Mouse (Mus musculus) liver, embryonic 12.5 days (tissue): Measurements from ENCODE around the gene Map1b. TPM values are rescaled to one million over a fixed set of nuclear protein-coding genes. Genes with fewer than 3 reads are reported as not detected.

ENCODE experiments used
- ATAC-seq: fragments of 200-750 bp; cut with Nextera tagmentation; 2 replicates; pipeline ENCODE4 v1.8.0; 2017; ENCODE audit warnings: moderate number of reproducible peaks, mild to moderate bottlenecking, moderate library complexity
- H3K27ac ChIP-seq: fragments of 300-500 bp; sonication (generic); 2 replicates; pipeline ENCODE4 v1.5.1; 2016; ENCODE audit warnings: mild to moderate bottlenecking
- H3K27me3 ChIP-seq: fragments of 300-500 bp; sonication (generic); replicated peaks from 2 replicates; pipeline ENCODE4 v1.6.1; 2016; ENCODE audit warnings: mild to moderate bottlenecking, moderate library complexity
- H3K36me3 ChIP-seq: fragments of 300-500 bp; sonication (generic); 2 replicates; pipeline ENCODE4 v1.6.1; 2016; ENCODE audit warnings: mild to moderate bottlenecking, moderate library complexity
- H3K4me1 ChIP-seq: fragments of 300-500 bp; sonication (generic); 2 replicates; pipeline ENCODE4 v1.6.1; 2016
- H3K4me2 ChIP-seq: fragments of 300-500 bp; sonication (generic); 2 replicates; pipeline ENCODE4 v1.6.1; 2016; ENCODE audit warnings: mild to moderate bottlenecking, moderate library complexity
- H3K4me3 ChIP-seq: fragments of 300-500 bp; sonication (generic); 2 replicates; pipeline ENCODE4 v1.5.1; 2016; ENCODE audit warnings: mild to moderate bottlenecking, moderate library complexity
- H3K9ac ChIP-seq: fragments of 300-500 bp; sonication (generic); 2 replicates; pipeline ENCODE4 v1.6.1; 2016; ENCODE audit warnings: mild to moderate bottlenecking, moderate library complexity
- H3K9me3 ChIP-seq: fragments of 300-500 bp; sonication (generic); replicated peaks from 2 replicates; pipeline ENCODE4 v1.6.1; 2016; ENCODE audit warnings: mild to moderate bottlenecking, moderate library complexity
- WGBS: fragments of 180-500 bp; shearing (Covaris S2); methylation state at CpG from one replicate; pipeline ENCODE4 v1.1.7; 2016; ENCODE audit not compliant: insufficient replicate concordance; 5-methylcytosine and 5-hydroxymethylcytosine counted together
- polyA plus RNA-seq: library from polyadenylated mRNA; unstranded; fragments of >200 nt; fragmentation: Nextera tagmentation; extraction: Ambion mirVana; gene quantifications from 2 replicates; pipeline ENCODE4 v1.2.1, GENCODE M21; 2016

Gene Map1b
- polyA plus RNA-seq, 1 experiment from 2014 or later: 11.2 TPM

- Histone ChIP-seq H3K9ac (no peak overlapping the region), H3K4me1 (no peaks in the 10 kb centered on the region), H3K4me3 (no peak overlapping the region), H3K27ac (no peak overlapping the region), H3K4me2 (no peak overlapping the region), H3K9me3 (no peaks in the 10 kb centered on the region), H3K36me3 (no peaks in the 10 kb centered on the region), H3K27me3 (no peaks in the 10 kb centered on the region)
- WGBS: 79% methylated on average over 3 of the region's 3 CpGs
- ATAC-seq: no peak
These were observed 63.9 kb downstream of the Map1b start for GRCm38 (mm10) chr13:99452444-99452843.

- H3K36me3 ChIP-seq: no peaks in the 10 kb centered on the region
- no peak overlapping the region for H3K4me2 ChIP-seq
- no peak overlapping the region for H3K9ac ChIP-seq
- no peaks in the 10 kb centered on the region for H3K27me3 ChIP-seq
- no peak for ATAC-seq
- no peaks in the 10 kb centered on the region for H3K4me1 ChIP-seq
- H3K4me3 ChIP-seq: no peak overlapping the region
- WGBS: 65% methylated on average over 5 of the region's 5 CpGs
- no peak overlapping the region for H3K27ac ChIP-seq
- H3K9me3 ChIP-seq: no peaks in the 10 kb centered on the region
These were observed 65.1 kb downstream of the Map1b start for GRCm38 (mm10) chr13:99451276-99451675.

GRCm38 (mm10) chr13:99450766-99451165 is 65.6 kb downstream of the Map1b start:
- no peaks in the 10 kb centered on the region for H3K4me1 ChIP-seq
- no peak overlapping the region for H3K9ac ChIP-seq
- no peak overlapping the region for H3K27ac ChIP-seq
- H3K36me3 ChIP-seq: no peaks in the 10 kb centered on the region
- ATAC-seq: no peak
- WGBS: 73% methylated on average over 7 of the region's 7 CpGs
- no peak overlapping the region for H3K4me3 ChIP-seq
- no peaks in the 10 kb centered on the region for H3K27me3 ChIP-seq
- no peaks in the 10 kb centered on the region for H3K9me3 ChIP-seq
- H3K4me2 ChIP-seq: no peak overlapping the region

GRCm38 (mm10) chr13:99449547-99449946 is 66.8 kb downstream of the Map1b start:
- Histone ChIP-seq H3K4me2 (no peak overlapping the region), H3K27me3 (no peaks in the 10 kb centered on the region), H3K4me1 (no peaks in the 10 kb centered on the region), H3K4me3 (no peak overlapping the region), H3K9ac (no peak overlapping the region), H3K36me3 (no peaks in the 10 kb centered on the region), H3K27ac (no peak overlapping the region), H3K9me3 (no peaks in the 10 kb centered on the region)
- ATAC-seq: no peak
- WGBS: 58% methylated on average over 4 of the region's 4 CpGs

GRCm38 (mm10) chr13:99448278-99448677 is 68.1 kb downstream of the Map1b start:
- Histone ChIP-seq H3K9ac (no peak overlapping the region), H3K4me2 (no peak overlapping the region)
- WGBS: 66% methylated on average over 4 of the region's 4 CpGs

GRCm38 (mm10) chr13:99447403-99448199 is 68.7 kb downstream of the Map1b start:
- H3K36me3 ChIP-seq: no peaks in the 10 kb centered on the region
- H3K4me2 ChIP-seq: no peak overlapping the region
- H3K4me3 ChIP-seq: no peak overlapping the region
- H3K9ac ChIP-seq: no peak overlapping the region
- WGBS: 67% methylated on average over 11 of the region's 11 CpGs
- H3K27ac ChIP-seq: no peak overlapping the region
- H3K9me3 ChIP-seq: no peaks in the 10 kb centered on the region
- no peaks in the 10 kb centered on the region for H3K4me1 ChIP-seq
- H3K27me3 ChIP-seq: no peaks in the 10 kb centered on the region; the same call in 1 of the 2 replicates
- ATAC-seq: no peak

More at GRCm38 (mm10) chr13:99448278-99448677, 68.1 kb downstream of the Map1b start:
- Histone ChIP-seq H3K27me3 (no peaks in the 10 kb centered on the region; the same call in 1 of the 2 replicates), H3K27ac (no peak overlapping the region), H3K4me3 (no peak overlapping the region), H3K9me3 (no peaks in the 10 kb centered on the region), H3K36me3 (no peaks in the 10 kb centered on the region), H3K4me1 (no peaks in the 10 kb centered on the region)
- no peak for ATAC-seq

GRCm38 (mm10) chr13:99447002-99447401 is 69.3 kb downstream of the Map1b start:
- WGBS: 73% methylated on average over 7 of the region's 7 CpGs
- no peaks in the 10 kb centered on the region for H3K4me1 ChIP-seq
- H3K9ac ChIP-seq: no peak overlapping the region
- no peaks in the 10 kb centered on the region for H3K36me3 ChIP-seq
- H3K27ac ChIP-seq: no peak overlapping the region
- no peak overlapping the region for H3K4me2 ChIP-seq
- no peaks in the 10 kb centered on the region for H3K9me3 ChIP-seq
- no peak for ATAC-seq
- H3K4me3 ChIP-seq: no peak overlapping the region
- no peaks in the 10 kb centered on the region; the same call in 1 of the 2 replicates for H3K27me3 ChIP-seq

- H3K27ac ChIP-seq: no peak overlapping the region
- ATAC-seq: no peak
- no peak overlapping the region for H3K4me2 ChIP-seq
- WGBS: 8% methylated on average over 6 of the region's 6 CpGs
- no peak overlapping the region for H3K9ac ChIP-seq
- no peaks in the 10 kb centered on the region; the same call in 1 of the 2 replicates for H3K27me3 ChIP-seq
- H3K9me3 ChIP-seq: no peaks in the 10 kb centered on the region
- H3K36me3 ChIP-seq: no peaks in the 10 kb centered on the region
- H3K4me3 ChIP-seq: no peak overlapping the region
- H3K4me1 ChIP-seq: no peaks in the 10 kb centered on the region
These were observed 71.5 kb downstream of the Map1b start for GRCm38 (mm10) chr13:99444880-99445279.

DNA sequence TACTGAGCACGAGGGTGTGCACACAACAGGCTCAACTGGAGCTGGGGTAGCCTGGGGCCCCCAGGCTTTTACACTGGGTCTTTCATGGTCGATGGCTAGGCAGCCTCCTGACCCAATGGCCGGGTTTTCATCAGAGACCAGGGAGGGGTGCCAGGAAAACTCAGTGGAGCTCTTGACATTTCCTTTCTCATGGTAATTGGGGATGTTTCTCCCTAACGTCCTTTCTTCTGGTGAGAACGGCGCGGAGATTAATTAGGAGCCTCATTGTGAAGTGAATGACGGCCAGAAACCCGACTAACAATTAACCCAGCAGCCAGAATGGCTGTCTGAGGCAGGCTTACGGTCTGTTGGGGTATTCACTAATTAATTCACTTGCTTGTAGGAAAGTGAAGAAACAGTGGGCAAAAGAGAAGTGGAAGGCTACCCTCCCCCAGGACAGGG is 71.9 kb downstream of the Map1b start:
- Histone ChIP-seq H3K27ac (no peak overlapping the region), H3K4me2 (no peak overlapping the region), H3K27me3 (no peaks in the 10 kb centered on the region; the same call in 1 of the 2 replicates), H3K4me1 (no peaks in the 10 kb centered on the region), H3K9me3 (no peaks in the 10 kb centered on the region), H3K36me3 (no peaks in the 10 kb centered on the region), H3K4me3 (no peak overlapping the region), H3K9ac (no peak overlapping the region)
- WGBS: 25% methylated on average over 10 of the region's 10 CpGs
- no peak for ATAC-seq

DNA sequence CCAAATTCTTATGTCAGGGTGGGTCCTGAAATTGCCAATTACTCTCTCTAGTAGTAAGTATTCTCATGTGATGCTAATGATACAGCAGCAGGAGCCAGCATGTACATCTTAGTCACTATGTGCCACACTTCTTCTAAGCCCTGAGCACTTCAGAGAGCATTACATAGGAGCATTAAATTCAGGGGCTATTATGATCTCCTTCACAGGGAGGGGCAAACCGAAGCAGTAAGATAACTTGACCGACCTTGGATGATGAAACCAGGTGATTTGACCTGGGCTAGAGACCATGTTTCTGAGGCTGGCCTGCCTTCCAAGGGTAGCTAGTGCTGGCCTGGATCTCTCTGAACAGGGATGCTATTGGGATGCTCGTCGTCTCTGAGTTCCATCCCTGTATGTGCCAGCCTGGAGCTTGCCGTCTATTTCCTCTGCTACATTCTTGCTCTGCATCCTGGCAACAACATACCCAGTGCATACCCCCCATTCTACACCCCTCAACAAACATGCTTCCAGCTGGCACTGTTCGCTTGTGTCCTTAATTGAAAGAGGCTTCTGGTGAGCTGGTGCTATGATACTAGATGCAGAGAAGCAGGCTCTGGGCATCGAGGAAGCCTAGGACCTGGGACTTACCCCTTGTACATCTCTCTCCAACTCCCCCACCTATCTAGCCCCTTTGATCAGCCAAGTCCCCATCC is 72.7 kb downstream of the Map1b start:
- Histone ChIP-seq H3K4me2 (no peak overlapping the region), H3K9ac (no peak overlapping the region), H3K27ac (no peak overlapping the region), H3K4me1 (no peaks in the 10 kb centered on the region), H3K9me3 (no peaks in the 10 kb centered on the region), H3K36me3 (no peaks in the 10 kb centered on the region), H3K27me3 (no peaks in the 10 kb centered on the region; the same call in 1 of the 2 replicates), H3K4me3 (no peak overlapping the region)
- WGBS: 73% methylated on average over 7 of the region's 7 CpGs
- no peak for ATAC-seq

- no peaks in the 10 kb centered on the region; the same call in 1 of the 2 replicates for H3K27me3 ChIP-seq
- H3K36me3 ChIP-seq: no peaks in the 10 kb centered on the region
- no peak overlapping the region for H3K9ac ChIP-seq
- no peaks in the 10 kb centered on the region for H3K9me3 ChIP-seq
- WGBS: 73% methylated on average over 12 of the region's 12 CpGs
- H3K4me1 ChIP-seq: no peaks in the 10 kb centered on the region
- no peak overlapping the region for H3K27ac ChIP-seq
- no peak overlapping the region for H3K4me3 ChIP-seq
- no peak for ATAC-seq
- H3K4me2 ChIP-seq: no peak overlapping the region
These were observed 73.7 kb downstream of the Map1b start for GRCm38 (mm10) chr13:99442434-99443249.
